Mouse (Mus musculus): ENCODE data around the gene Gypa.

The Gypa gene

DNA sequence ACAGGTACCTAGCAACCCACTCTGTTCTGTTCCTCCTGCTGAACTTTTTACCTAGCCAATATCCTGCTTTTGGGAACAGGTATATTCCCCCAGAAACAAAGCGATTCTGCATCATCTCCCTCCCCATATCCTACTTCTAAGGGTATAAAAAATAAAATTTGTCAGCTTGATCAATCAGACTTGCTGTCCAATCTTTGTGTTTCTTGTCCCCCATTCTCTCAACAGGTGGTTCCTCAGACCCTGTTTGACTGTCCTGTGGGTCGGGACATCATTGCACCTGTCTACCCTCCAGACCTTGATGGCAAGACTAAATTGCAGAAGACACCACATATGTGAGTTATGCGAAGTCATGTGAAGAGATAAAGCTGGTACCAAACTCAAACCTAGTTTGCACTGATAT is 48.3 kb downstream of the Gypa start:
- DNase-seq (ENCODE audit: low read depth in 1 of 2, low spot score in 2 of 2): no peak

DNA sequence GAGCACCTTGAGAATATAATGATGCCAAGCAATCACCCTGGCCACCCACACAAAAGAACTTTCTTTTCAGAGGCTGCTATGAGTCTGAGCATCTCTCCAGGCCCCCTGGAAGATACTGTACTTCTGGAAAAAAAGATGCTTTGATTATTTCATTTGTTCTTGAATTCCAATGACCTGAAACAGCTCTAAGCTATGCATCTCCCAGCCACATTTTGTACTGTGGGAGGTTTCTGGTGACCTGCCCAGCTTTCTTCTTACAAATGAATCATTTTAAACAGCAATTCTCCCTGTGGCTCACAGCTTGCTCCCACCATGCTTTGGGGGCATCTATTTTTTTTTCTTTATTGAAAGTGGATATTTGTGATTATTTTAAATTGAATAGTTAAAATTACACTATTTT is 56.9 kb downstream of the Gypa start:
- DNase-seq (ENCODE audit: low read depth in 1 of 2, low spot score in 2 of 2): no peak

- DNase-seq (ENCODE audit: low read depth in 1 of 2, low spot score in 2 of 2): no peak
These were observed 57.7 kb downstream of the Gypa start for GRCm38 (mm10) chr8:80551303-80551702.

DNA sequence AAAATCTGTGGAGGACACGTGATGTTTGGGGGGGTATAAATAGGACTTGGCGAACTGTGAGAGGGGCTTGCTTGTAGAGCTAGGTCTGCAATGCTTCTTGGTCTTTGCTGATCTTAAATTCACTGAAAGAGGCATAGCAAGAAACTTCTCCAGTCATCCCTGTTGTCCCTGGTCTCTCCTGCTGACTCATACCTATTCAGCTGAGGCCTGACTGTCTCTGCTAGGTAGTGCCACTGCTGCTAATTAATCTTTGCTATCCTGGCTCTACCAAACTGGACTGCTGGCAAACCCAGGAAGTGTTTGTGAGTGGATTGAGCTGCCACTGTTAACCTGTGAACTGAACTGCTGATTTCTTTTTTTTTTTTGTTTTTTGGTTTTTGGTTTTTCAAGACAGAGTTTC is 61.4 kb downstream of the Gypa start:
- DNase-seq (ENCODE audit: low read depth in 1 of 2, low spot score in 2 of 2): no peak

Measured in monocyte, adult 2 months (primary cell).